Mouse (Mus musculus) hindbrain, embryonic 12.5 days (tissue): ENCODE results near the gene Cox6a2. TPM values are rescaled to one million over a fixed set of nuclear protein-coding genes. Genes with fewer than 3 reads are reported as not detected.

Source experiments
- ATAC-seq: fragments of 200-750 bp; cut with Nextera tagmentation; 2 replicates; pipeline ENCODE4 v1.8.0; 2017; ENCODE audit warnings: moderate TSS enrichment; ENCODE audit not compliant: low FRiP score
- H3K27ac ChIP-seq: fragments of 300-500 bp; sonication (generic); 2 replicates; pipeline ENCODE4 v1.5.1; 2016; ENCODE audit warnings: mild to moderate bottlenecking
- H3K27me3 ChIP-seq: fragments of 300-500 bp; sonication (generic); 2 replicates; pipeline ENCODE4 v1.6.1; 2016; ENCODE audit warnings: mild to moderate bottlenecking
- H3K36me3 ChIP-seq: fragments of 300-500 bp; sonication (generic); 2 replicates; pipeline ENCODE4 v1.6.1; 2016; ENCODE audit warnings: mild to moderate bottlenecking
- H3K4me1 ChIP-seq: fragments of 300-500 bp; sonication (generic); 2 replicates; pipeline ENCODE4 v1.6.1; 2016
- H3K4me2 ChIP-seq: fragments of 300-500 bp; sonication (generic); replicated peaks from 2 replicates; pipeline ENCODE4 v1.6.1; 2016; ENCODE audit warnings: mild to moderate bottlenecking
- H3K4me3 ChIP-seq: fragments of 300-500 bp; sonication (generic); 2 replicates; pipeline ENCODE4 v1.5.1; 2016; ENCODE audit warnings: mild to moderate bottlenecking
- H3K9ac ChIP-seq: fragments of 300-500 bp; sonication (generic); 2 replicates; pipeline ENCODE4 v1.6.1; 2016; ENCODE audit warnings: mild to moderate bottlenecking, moderate library complexity
- H3K9me3 ChIP-seq: fragments of 300-500 bp; sonication (generic); replicated peaks from 2 replicates; pipeline ENCODE4 v1.6.1; 2016; ENCODE audit warnings: mild to moderate bottlenecking
- WGBS: fragments of 180-500 bp; shearing (Covaris S2); methylation state at CpG from one replicate; pipeline ENCODE4 v1.1.7; 2016; 5-methylcytosine and 5-hydroxymethylcytosine counted together
- polyA plus RNA-seq: library from polyadenylated mRNA; unstranded; fragments of >200 nt; fragmentation: Nextera tagmentation; extraction: Ambion mirVana; gene quantifications from 2 replicates; pipeline ENCODE4 v1.2.1, GENCODE M21; 2016

Cox6a2 gene
- polyA plus RNA-seq, 1 experiment from 2014 or later, result 1.3 TPM

DNA sequence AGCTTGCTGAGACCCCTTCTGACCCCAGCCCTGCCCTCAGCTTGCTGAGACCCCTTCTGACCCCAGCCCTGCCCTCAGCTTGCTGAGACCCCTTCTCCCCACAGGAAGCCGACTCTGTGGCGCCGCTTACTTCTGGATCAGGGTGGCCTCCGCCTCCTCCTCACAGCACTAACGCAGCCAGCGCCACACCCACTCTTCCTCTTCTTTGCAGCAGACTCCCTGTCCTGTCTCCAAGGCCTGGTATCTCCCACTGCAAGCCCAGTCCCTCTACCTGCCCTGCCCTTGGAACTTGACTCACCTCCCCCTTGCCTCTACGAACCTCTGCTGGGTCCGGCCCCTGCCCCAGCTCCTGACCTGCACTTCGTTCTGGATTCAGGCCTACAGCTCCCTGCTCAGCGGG, 37.7 kb upstream of the Cox6a2 start:
- no peak overlapping the region for H3K4me2 ChIP-seq
- H3K27me3 ChIP-seq, result 0 out of 2 replicates have a peak, but pooled peaks cover 4% of the 10 kb centered on the region
- H3K9ac ChIP-seq, result 0 out of 2 replicates have a peak overlapping the region, but pooled peaks have one; percentile 13
- ATAC-seq, result no peak
- H3K9me3 ChIP-seq, result no peaks in the 10 kb centered on the region
- no peak overlapping the region for H3K27ac ChIP-seq
- WGBS, result 45% methylated on average over 10 of the region's 10 CpGs
- H3K4me3 ChIP-seq, result no peak overlapping the region
- peaks cover 18% of the 10 kb centered on the region for H3K4me1 ChIP-seq
- H3K36me3 ChIP-seq, result peaks cover 46% of the 10 kb centered on the region

DNA sequence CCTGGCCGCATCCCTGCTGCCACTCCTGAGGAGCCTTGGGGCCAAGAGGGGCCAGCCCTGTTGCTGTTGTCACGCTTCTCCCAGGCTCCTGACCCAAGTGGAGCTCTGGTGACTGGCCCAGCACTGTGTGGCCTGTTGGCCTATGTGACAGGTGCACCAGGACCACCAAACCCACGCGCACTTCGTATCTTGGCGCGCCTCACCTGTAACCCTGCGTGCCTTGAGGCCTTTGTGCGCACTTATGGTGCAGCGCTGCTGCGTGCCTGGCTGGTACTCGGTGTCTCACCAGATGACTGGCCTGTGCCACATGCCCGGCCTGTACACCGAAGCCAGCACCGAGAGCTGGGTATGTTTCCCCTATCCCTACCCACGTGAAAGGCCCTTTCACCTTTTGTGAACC, 36.1 kb upstream of the Cox6a2 start:
- H3K4me2 ChIP-seq, result no peak overlapping the region
- ATAC-seq, result no peak
- H3K4me1 ChIP-seq, result peaks cover 19% of the 10 kb centered on the region
- no peak overlapping the region for H3K9ac ChIP-seq
- no peaks in the 10 kb centered on the region for H3K27me3 ChIP-seq
- whole genome bisulfite sequencing, result 93% methylated on average over 16 of the region's 16 CpGs
- peaks cover 46% of the 10 kb centered on the region for H3K36me3 ChIP-seq
- no peak overlapping the region for H3K27ac ChIP-seq
- H3K9me3 ChIP-seq, result no peaks in the 10 kb centered on the region
- no peak overlapping the region for H3K4me3 ChIP-seq

DNA sequence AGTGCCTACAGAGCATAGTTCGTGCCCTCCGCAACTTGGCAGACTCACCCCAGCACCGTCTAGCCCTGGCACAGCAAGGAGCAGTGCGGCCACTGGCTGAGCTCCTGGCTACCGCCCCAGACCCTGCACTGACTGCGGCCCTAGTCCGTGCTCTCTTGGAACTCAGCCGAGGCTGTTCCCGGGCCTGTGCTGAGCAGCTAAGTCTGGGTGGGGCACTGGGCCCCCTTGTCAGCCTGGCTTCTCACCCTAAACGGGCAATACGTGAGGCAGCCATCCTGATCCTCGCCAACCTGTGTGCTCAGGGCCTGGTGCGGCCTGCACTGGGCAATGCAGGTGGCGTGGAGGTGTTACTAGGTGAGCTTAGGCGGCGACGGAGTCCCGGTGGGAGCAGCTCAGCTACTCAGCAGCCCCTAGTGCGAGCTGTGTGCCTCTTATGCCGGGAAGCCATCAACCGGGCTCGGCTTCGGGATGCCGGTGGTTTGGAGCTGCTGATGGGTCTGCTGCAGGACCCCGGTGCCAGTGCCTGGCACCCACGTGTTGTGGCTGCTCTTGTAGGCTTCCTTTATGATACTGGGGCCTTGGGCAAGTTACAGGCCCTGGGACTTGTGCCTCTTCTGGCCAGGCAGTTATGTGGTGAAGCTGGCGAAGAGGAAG, 34.1 kb upstream of the Cox6a2 start:
- Histone ChIP-seq H3K9me3 (no peaks in the 10 kb centered on the region), H3K27ac (no peak overlapping the region), H3K4me1 (peaks cover 17% of the 10 kb centered on the region), H3K4me2 (no peak overlapping the region), H3K27me3 (no peaks in the 10 kb centered on the region), H3K9ac (no peak overlapping the region), H3K36me3 (peaks cover 52% of the 10 kb centered on the region), H3K4me3 (no peak overlapping the region)
- ATAC-seq, result no peak
- 95% methylated on average over 27 of the region's 27 CpGs for WGBS

DNA sequence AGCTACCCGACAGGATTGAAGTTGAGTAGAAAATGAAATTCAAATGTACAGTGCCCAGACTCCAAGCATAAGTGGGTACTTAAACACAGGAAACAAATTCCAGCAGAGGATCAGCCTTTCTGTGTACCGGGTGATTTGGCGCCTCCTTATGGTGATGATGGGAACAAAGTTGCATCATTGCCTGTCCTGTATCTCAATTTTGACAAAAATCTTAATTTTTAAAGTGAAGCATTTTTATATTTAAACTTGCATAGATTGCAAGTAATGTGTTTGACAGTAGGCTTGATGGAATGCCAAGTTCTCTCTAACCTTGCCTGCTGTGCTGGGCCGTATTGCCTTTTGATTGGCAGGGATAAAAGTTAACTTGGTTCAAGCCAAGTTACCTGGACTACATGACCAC, 32.8 kb upstream of the Cox6a2 start:
- Histone ChIP-seq H3K36me3 (peaks cover 41% of the 10 kb centered on the region), H3K27ac (no peak overlapping the region), H3K9ac (no peak overlapping the region), H3K27me3 (no peaks in the 10 kb centered on the region), H3K4me1 (peaks cover 13% of the 10 kb centered on the region), H3K4me2 (peak overlapping the region; percentile 96), H3K9me3 (no peaks in the 10 kb centered on the region), H3K4me3 (peak overlapping the region; percentile 68)
- 26% methylated on average over 4 of the region's 4 CpGs for WGBS
- no peak for ATAC-seq

DNA sequence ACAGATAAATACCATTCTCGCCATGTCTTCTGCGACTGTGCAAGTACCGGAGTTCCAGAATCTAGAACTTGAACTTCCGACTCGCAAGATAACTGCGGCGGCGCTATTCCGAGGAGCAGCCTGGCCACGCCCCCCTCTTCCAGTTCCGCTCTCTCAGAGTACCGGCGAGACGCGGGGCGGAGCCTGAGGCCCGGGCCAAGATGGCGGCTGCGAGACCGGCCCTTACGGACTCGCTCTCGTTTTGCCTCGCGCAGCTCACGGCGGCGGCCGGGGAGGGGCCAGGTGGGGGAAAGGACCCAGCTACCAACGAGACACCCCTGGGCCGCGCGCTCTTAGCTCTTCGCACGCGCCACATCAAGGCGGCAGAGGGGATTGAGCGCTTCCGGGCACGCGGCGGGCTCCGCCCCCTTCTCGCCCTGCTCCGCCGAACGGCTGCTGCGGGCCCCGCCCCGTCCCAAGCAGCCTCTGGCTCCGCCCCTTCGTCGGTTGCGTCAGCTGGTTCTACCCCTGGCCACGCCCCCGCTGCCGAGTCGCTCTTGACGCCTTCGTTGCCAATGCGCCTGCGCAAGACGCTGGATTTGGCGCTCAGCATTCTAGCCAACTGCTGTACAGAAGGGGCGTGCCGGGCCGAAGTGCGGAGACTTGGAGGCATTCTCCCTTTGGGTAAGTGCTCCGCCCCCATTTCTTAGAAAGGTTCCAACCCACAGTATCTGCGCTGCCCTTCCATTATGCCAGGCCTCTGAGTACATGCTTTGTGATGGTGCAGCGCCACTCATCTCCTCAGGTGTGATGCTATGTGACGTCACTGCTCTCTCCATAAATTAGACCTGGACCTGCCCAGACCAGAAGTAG, 32.0 kb upstream of the Cox6a2 start, which contains the start of gene 9130023H24Rik:
Gene 9130023H24Rik (minus strand): TSS at position 105 of the 852 bp plus-strand sequence.
- peak; percentile 91 for ATAC-seq
- H3K27me3 ChIP-seq, result no peaks in the 10 kb centered on the region
- peak within 1 kb of the TSS; percentile 79 for H3K9ac ChIP-seq
- peak within 1 kb of the TSS; percentile 96 for H3K4me2 ChIP-seq
- under 1% methylated on average over 72 of the region's 72 CpGs for WGBS
- H3K4me3 ChIP-seq, result peak within 1 kb of the TSS; percentile 68
- peaks cover 38% of the 10 kb centered on the region for H3K36me3 ChIP-seq
- H3K4me1 ChIP-seq, result peaks cover 13% of the 10 kb centered on the region
- no peaks in the 10 kb centered on the region for H3K9me3 ChIP-seq
- peak within 1 kb of the TSS; percentile 94 for H3K27ac ChIP-seq

DNA sequence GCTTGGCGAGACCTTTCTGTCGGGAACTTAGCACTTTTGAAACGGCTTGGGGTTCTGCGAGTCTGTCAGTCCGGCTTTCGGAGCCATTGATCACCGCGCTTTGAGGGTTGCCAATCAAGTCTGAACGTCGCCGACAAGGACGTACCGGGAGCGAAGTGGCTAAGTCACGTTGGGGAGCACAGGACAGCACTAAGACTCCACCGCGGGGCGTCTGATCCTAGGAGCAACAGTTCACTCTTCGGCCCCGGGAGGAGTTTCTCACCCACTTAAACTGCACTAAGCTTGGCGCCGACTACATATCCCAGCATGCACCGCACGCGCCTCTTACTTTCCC, 31.4 kb upstream of the Cox6a2 start:
- under 1% methylated on average over 25 of the region's 25 CpGs for WGBS

DNA sequence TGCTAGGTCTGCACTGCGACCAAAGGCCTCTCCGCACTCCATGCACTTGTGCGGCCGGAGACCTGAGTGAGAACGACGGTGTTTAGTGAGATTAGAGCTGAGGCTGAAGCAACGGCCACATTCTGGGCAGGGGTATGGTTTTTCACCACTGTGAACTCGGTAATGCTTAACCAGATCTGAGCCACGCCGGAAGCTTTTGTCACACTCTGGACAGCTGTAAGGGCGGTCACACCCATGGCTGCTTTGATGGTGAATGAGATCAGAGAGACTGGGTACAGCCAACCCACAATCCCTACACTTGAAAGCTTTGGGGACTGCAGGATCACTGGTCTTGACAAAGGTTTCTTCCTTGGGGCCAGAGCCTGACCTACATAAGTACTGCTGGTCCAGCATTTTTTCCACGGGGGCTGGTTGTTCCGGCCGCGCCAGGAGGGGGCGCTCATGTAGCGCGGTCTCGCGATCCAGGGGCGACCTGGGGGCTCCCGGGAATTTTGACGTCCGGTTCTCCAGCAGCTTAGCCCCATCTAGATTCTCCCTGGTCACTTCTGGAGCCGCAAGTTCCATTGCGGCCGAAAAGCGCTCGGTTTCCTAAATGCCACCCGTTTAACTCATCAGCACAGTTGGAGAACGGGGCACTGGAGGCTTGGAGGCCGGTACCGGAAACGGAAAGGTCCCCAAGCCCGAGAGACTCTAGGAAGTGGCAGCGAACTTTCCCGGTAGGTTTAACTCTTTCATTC, 30.8 kb upstream of the Cox6a2 start, which contains the start of gene Armc5:
Gene Armc5 (plus strand): TSS at position 487 of the 737 bp plus-strand sequence.
- Histone ChIP-seq H3K4me3 (peak within 1 kb of the TSS; percentile 68), H3K4me1 (peaks cover 13% of the 10 kb centered on the region), H3K27ac (peak within 1 kb of the TSS; percentile 94), H3K27me3 (no peaks in the 10 kb centered on the region), H3K4me2 (peak within 1 kb of the TSS; percentile 96), H3K9ac (peak within 1 kb of the TSS; percentile 79), H3K9me3 (no peaks in the 10 kb centered on the region), H3K36me3 (peaks cover 27% of the 10 kb centered on the region)
- ATAC-seq, result peak; percentile 19; the same call in 1 of the 2 replicates
- 25% methylated on average over 37 of the region's 37 CpGs for WGBS

More for the DNA sequence above, 31.4 kb upstream of the Cox6a2 start:
- peak overlapping the region; percentile 68 for H3K4me3 ChIP-seq
- ATAC-seq, result no peak; the same call in 1 of the 2 replicates
- H3K4me1 ChIP-seq, result peaks cover 13% of the 10 kb centered on the region
- H3K9me3 ChIP-seq, result no peaks in the 10 kb centered on the region
- no peaks in the 10 kb centered on the region for H3K27me3 ChIP-seq
- peak overlapping the region; percentile 79 for H3K9ac ChIP-seq
- H3K36me3 ChIP-seq, result peaks cover 32% of the 10 kb centered on the region
- H3K27ac ChIP-seq, result peak overlapping the region; percentile 94
- H3K4me2 ChIP-seq, result peak overlapping the region; percentile 96

DNA sequence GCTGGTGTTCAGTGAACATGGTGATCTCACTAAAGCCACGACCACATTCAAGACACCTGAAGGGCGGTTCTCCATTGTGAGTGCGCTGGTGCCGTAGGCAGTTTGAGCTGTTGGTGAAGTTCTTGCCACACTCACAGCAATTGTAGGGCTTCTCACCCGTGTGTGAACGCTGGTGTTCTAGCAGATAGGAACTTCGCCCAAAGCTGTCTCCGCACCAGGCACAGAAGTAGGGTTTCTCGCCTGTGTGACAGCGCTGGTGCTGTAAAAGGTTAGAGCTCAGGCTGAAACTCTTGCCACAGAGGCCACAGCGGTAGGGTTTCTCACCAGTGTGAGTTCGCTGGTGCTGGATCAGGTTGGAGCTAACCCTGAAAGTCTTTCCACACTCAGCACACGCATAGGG, 30.2 kb upstream of the Cox6a2 start:
- Histone ChIP-seq H3K9ac (peak overlapping the region; percentile 79; the same call in 1 of the 2 replicates), H3K27ac (0 out of 2 replicates have a peak overlapping the region, but pooled peaks have one; percentile 94), H3K27me3 (no peaks in the 10 kb centered on the region), H3K4me3 (no peak overlapping the region), H3K4me1 (peaks cover 13% of the 10 kb centered on the region), H3K36me3 (peaks cover 23% of the 10 kb centered on the region), H3K4me2 (no peak overlapping the region), H3K9me3 (no peaks in the 10 kb centered on the region)
- 94% methylated on average over 13 of the region's 13 CpGs for WGBS
- ATAC-seq, result no peak

DNA sequence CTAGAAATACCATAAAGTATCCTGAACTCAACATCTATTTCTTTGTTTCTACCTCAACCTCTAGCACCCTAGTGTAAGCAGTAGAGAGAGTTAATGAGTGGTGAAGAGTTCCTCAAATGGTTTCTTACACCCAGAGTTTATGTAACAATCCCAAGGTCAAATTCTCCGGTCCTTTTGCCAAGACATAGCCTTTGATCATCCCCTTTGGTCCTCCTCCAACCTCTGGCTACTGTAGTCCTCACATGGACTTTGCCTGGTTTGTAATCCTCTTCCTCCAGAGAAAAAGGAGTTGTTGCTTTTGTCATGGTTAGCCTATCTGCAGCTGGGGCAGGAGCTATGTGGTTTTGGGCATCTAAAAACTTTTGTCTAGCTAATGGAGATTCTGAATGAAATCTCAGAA, 29.3 kb upstream of the Cox6a2 start:
- Histone ChIP-seq H3K27ac (no peak overlapping the region), H3K9ac (no peak overlapping the region), H3K4me3 (no peak overlapping the region), H3K27me3 (no peaks in the 10 kb centered on the region), H3K9me3 (no peaks in the 10 kb centered on the region), H3K4me2 (no peak overlapping the region), H3K36me3 (peaks cover 14% of the 10 kb centered on the region), H3K4me1 (peaks cover 13% of the 10 kb centered on the region)
- 94% methylated on average over 1 of the region's 1 CpGs for WGBS
- no peak for ATAC-seq

DNA sequence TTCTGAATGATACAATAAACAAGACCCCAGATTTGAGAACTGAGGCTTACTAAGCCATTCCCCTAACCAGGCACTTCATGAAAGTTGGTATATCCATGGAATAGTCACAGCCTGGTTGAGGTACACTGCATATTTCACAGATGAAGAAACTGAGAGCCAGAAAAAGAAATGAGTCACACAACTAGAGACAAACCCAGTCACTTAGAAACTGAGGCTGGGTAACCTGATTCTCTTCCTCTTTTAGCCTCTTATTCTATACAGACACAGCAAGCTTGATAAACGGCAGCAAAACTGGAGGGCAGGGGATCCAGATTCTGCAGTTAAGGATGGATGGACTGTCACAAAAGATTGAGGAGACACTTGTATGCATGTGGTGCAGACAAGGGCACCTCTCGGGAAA, 28.6 kb upstream of the Cox6a2 start:
- Histone ChIP-seq H3K4me1 (peaks cover 13% of the 10 kb centered on the region), H3K27me3 (no peaks in the 10 kb centered on the region), H3K4me3 (no peak overlapping the region), H3K9ac (no peak overlapping the region), H3K27ac (no peak overlapping the region), H3K4me2 (no peak overlapping the region), H3K36me3 (peaks cover 7% of the 10 kb centered on the region; the same call in 1 of the 2 replicates), H3K9me3 (no peaks in the 10 kb centered on the region)
- no peak for ATAC-seq
- 88% methylated on average over 2 of the region's 2 CpGs for WGBS

DNA sequence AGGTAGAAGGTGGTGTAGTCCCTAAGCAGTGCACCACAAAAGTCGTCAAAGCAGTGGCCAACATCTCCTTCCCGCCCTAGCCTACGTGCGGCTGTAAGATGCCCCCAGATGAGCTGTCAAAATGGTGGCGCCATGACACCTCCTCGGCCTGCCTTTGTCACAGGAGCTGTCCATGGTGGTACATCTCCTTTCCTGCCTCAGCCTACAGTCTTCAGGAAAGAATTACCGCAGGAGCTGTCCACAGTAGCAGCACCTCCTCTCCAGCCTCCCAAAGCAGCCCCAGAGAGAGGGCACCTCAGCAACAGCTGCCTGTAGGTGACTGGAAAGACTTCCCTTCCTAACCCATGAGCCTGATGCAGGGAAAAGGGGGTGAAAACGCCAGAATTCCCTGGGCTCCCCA, 25.6 kb upstream of the Cox6a2 start:
- no peaks in the 10 kb centered on the region for H3K27me3 ChIP-seq
- WGBS, result 45% methylated on average over 8 of the region's 8 CpGs

DNA sequence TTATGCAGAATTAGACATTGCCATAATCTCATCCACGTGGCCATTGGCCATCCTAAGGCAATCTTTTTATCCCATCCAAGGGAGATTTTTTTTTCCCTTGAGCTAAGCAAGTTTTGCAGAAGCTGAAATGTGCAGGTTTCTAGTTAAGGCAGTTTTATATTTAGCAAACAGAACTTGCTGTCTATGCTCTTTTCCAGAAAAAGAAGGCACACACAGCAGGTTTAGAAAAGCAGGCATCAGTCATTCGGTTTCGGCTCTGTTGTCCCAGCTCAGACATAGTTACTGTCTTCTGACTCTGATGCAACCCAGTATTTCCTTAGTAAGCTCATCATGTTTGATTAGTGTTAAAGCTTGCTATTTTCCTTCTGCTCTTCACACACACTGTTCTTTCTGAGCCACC, 14.7 kb upstream of the Cox6a2 start:
- Histone ChIP-seq H3K27me3 (no peaks in the 10 kb centered on the region), H3K36me3 (no peaks in the 10 kb centered on the region), H3K9ac (no peak overlapping the region), H3K27ac (no peak overlapping the region), H3K4me2 (no peak overlapping the region), H3K9me3 (no peaks in the 10 kb centered on the region), H3K4me3 (no peak overlapping the region), H3K4me1 (no peaks in the 10 kb centered on the region)
- ATAC-seq, result no peak
- 84% methylated on average over 3 of the region's 3 CpGs for WGBS

More for the DNA sequence above, 25.6 kb upstream of the Cox6a2 start:
- peaks cover 3% of the 10 kb centered on the region; the same call in 1 of the 2 replicates for H3K4me1 ChIP-seq
- peaks cover 7% of the 10 kb centered on the region; the same call in 1 of the 2 replicates for H3K36me3 ChIP-seq
- ATAC-seq, result no peak
- no peak overlapping the region for H3K9ac ChIP-seq
- no peak overlapping the region for H3K27ac ChIP-seq
- no peak overlapping the region for H3K4me3 ChIP-seq
- H3K4me2 ChIP-seq, result no peak overlapping the region
- no peaks in the 10 kb centered on the region for H3K9me3 ChIP-seq
